Mouse (Mus musculus): Measurements from ENCODE around the gene Susd1. TPM values are rescaled to one million over a fixed set of nuclear protein-coding genes. Genes with fewer than 3 reads are reported as not detected.

Gene Susd1
- polyA plus RNA-seq, 1 experiment from 2014 or later: 1.6 TPM

DNA sequence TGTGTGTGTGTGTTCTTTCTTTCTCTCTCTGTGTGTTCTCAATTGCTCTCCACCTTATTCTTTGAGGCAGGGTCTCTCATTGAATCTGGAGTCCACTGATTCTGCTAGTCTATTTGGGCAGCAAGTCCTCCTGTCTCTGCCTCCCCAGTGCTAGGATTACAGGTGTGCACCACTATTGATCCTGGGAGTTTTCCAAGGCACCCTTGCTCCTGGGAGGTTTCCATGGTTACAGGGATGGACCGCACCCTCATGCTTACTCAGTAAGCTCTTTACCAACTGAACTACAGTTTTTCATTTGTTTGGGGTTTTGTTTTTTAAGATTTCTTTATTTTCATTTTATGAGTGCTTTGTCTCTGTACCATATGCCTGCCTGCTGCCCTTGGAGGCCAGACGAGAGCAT is 68.5 kb downstream of the Susd1 start:
- no peaks in the 10 kb centered on the region for H3K9me3 ChIP-seq
- DNase-seq (ENCODE audit: low spot score): no peak
- H3K27ac ChIP-seq (replicated peaks): no peak overlapping the region
- no peaks in the 10 kb centered on the region for H3K27me3 ChIP-seq (replicated peaks; ENCODE audit: low read depth, poor library complexity, severe bottlenecking)
- no peak overlapping the region for H3K4me3 ChIP-seq
- no peaks in the 10 kb centered on the region for H3K36me3 ChIP-seq (replicated peaks)
- peaks cover 11% of the 10 kb centered on the region for H3K4me1 ChIP-seq
- WGBS: 92% methylated on average over 2 of the region's 2 CpGs

DNA sequence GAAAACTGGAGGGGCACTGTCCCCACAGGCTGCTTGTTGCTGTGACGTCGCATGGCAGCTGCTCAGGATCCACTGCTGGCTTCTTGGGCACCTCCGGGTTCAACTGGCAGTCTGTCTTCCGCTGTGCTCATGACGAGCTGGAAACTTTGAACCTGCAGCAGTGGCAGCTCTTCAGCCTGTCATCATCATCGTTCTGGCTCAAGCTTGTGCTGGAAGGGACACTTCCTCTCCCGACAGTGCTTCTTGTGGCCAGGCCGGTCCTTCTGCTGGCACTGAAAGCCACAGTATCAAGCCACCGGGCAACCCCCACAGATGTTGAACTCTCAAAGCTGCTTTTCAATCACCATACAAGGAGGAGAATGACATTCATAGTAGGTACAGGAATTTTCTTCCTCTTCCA is 70.3 kb downstream of the Susd1 start:
- no peaks in the 10 kb centered on the region for H3K36me3 ChIP-seq (replicated peaks)
- H3K4me1 ChIP-seq: peaks cover 9% of the 10 kb centered on the region
- no peak for DNase-seq (ENCODE audit: low spot score)
- no peaks in the 10 kb centered on the region for H3K9me3 ChIP-seq
- H3K4me3 ChIP-seq: no peak overlapping the region
- H3K27ac ChIP-seq (replicated peaks): no peak overlapping the region
- 88% methylated on average over 9 of the region's 9 CpGs for WGBS
- H3K27me3 ChIP-seq (replicated peaks; ENCODE audit: low read depth, poor library complexity, severe bottlenecking): no peaks in the 10 kb centered on the region

DNA sequence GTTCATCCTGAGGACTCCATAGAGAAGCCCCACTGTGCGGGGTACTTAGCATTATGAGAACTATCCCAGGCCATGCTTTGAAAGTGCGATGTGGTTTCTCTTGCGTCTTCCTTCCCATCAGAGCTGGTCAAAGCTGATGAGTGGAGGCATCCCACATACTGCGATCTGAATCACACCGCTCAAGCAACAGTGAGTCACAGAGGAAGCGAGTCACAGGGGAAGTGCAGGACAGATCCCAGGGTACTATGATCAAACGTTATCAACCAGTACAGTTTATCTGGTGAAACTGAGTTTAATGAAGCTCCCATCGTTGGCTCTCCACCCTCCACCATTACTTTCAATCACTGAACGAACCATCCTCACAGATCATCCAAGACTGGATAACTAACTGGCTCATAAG is 72.2 kb downstream of the Susd1 start:
- peaks cover 13% of the 10 kb centered on the region for H3K4me1 ChIP-seq
- H3K27me3 ChIP-seq (replicated peaks; ENCODE audit: low read depth, poor library complexity, severe bottlenecking): no peaks in the 10 kb centered on the region
- no peak overlapping the region for H3K4me3 ChIP-seq
- no peaks in the 10 kb centered on the region for H3K36me3 ChIP-seq (replicated peaks)
- no peaks in the 10 kb centered on the region for H3K9me3 ChIP-seq
- H3K27ac ChIP-seq (replicated peaks): no peak overlapping the region
- WGBS: 87% methylated on average over 9 of the region's 9 CpGs
- no peak for DNase-seq (ENCODE audit: low spot score)

DNA sequence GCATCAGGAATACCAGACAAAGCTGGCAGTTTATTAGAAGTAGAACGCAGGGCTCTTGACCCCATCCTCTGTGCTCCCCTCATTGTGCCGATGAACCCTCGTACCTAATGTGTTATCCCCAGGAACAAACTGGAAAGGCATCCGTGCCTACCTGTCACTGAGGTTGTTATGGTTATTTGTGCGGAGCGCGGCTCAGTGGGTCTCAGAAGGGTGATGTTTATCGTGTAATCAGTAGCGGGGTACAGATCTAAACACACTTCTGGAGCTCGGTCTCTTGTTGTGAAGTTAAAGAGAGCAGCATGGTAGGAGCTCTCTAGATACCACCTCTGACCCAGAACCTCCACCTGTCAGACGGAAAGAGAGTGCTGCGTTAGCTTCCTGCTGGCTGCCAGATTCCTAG is 72.9 kb downstream of the Susd1 start:
- Histone ChIP-seq H3K36me3 (replicated peaks) (no peaks in the 10 kb centered on the region), H3K27ac (replicated peaks) (no peak overlapping the region), H3K4me3 (no peak overlapping the region), H3K27me3 (replicated peaks; ENCODE audit: low read depth, poor library complexity, severe bottlenecking) (no peaks in the 10 kb centered on the region), H3K9me3 (no peaks in the 10 kb centered on the region), H3K4me1 (peaks cover 13% of the 10 kb centered on the region)
- 90% methylated on average over 12 of the region's 12 CpGs for WGBS
- no peak for DNase-seq (ENCODE audit: low spot score)

DNA sequence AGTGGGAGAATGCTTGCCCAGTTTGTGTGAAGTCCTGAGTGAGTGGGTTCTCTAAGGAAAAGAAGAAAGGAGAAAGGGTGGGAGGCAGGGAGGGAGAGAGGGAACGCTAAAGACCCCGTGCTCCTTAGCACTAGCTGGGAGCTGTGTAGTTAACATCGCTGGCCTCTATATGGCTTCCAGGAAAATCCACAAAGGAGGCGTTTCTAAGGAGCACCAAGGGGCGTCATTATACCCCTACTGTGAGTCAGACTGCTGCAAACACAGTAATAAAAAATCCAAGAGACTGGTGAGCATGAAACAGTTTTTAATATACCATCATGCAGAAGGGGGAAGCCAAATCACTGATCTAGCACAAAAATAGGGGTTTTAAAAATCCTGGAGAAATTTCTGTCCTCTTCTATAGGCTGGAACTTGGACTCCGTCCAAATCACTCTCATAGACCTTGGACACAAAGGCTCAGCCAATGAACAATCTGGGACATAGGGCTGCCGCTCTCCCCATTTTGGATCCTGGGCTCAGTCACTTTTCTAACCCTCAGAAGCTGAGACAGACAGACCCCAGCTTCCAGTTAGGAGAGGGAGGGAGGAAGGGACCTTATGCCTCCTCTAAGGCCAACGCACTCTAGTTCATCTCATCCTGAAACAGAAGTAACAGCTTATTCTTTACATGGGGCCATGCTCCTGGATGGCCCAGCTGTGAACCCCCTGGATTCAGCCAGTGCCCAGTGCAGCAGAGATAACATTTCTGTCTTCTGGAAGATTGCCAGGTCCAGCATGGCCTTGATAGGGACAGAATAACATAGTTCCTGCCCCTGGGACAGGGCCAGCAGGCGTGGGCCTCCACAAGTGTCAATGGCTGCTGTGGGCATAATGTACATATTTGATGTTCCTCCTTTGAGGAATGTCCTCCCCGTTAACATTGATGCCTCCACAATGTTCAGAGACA is 73.9 kb downstream of the Susd1 start:
- DNase-seq (ENCODE audit: low spot score): no peak
- H3K4me1 ChIP-seq: peaks cover 13% of the 10 kb centered on the region
- H3K27ac ChIP-seq (replicated peaks): no peak overlapping the region
- H3K36me3 ChIP-seq (replicated peaks): no peaks in the 10 kb centered on the region
- no peak overlapping the region for H3K4me3 ChIP-seq
- no peaks in the 10 kb centered on the region for H3K27me3 ChIP-seq (replicated peaks; ENCODE audit: low read depth, poor library complexity, severe bottlenecking)
- no peaks in the 10 kb centered on the region for H3K9me3 ChIP-seq
- 83% methylated on average over 10 of the region's 10 CpGs for WGBS

DNA sequence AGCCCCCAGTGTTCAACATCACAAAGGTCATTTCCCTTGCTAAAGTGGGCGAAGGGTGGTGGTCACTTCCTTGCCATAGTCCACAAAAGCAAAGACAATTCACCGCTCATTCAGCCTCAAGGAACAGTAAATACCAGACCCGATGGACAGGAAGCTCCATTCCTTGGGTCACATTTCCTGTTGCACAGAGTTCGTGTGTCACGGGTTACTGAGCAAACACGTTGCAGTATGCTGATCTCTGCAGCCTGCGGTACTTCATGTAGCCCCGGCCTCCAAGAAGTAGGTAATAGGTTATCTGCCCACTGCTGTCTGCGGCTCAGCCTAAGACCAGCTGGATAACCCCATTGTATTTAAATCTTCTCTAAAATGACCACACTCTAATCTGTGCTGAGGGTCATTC is 75.4 kb downstream of the Susd1 start:
- WGBS: 56% methylated on average over 9 of the region's 9 CpGs
- Histone ChIP-seq H3K36me3 (replicated peaks) (no peaks in the 10 kb centered on the region), H3K4me3 (no peak overlapping the region), H3K27me3 (replicated peaks; ENCODE audit: low read depth, poor library complexity, severe bottlenecking) (no peaks in the 10 kb centered on the region), H3K27ac (replicated peaks) (no peak overlapping the region), H3K9me3 (no peaks in the 10 kb centered on the region), H3K4me1 (peaks cover 13% of the 10 kb centered on the region)
- DNase-seq (ENCODE audit: low spot score): no peak

DNA sequence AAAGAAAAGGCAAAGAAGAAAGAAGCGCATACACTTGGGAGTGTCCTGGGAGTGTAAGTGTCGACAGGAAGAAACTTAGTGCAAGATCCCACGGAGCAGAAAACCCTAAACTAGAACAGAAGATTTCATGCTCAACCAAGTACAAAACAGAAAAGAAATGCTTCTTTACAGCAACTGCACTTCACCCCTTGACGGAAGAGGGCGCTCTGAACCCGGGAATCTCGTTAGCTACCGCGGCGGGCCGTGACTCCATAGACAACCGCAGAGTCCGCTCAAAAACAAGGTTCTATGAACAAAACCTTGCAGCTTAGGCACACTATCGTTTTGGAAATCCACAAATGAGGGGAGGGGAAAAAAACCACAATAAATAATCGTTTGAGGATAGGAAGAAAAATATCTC is 77.7 kb downstream of the Susd1 start:
- H3K4me1 ChIP-seq: peaks cover 13% of the 10 kb centered on the region
- H3K36me3 ChIP-seq (replicated peaks): no peaks in the 10 kb centered on the region
- DNase-seq (ENCODE audit: low spot score): peak; percentile 80
- 4% methylated on average over 15 of the region's 15 CpGs for WGBS
- no peak overlapping the region for H3K27ac ChIP-seq (replicated peaks)
- H3K4me3 ChIP-seq: no peak overlapping the region
- H3K27me3 ChIP-seq (replicated peaks; ENCODE audit: low read depth, poor library complexity, severe bottlenecking): no peaks in the 10 kb centered on the region
- no peaks in the 10 kb centered on the region for H3K9me3 ChIP-seq

DNA sequence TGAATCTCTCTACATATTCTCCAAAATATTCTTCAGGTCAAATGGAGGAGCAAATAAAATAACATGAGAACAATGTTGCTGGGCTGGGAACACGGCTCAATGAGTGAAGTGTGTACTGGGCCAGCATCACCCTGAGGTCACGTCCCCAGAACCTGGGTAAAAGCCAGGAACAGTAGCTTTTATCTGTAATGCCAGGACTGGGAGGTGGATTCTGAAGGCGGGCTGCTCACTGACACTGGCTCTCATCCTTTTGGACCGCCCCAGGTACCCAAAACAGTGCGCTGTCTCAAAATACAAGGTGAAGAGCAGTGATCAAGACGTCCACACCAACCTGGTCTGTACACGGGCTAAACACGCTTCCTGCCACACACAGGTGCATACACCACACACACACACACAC is 78.5 kb downstream of the Susd1 start:
- WGBS: 88% methylated on average over 8 of the region's 8 CpGs
- peaks cover 13% of the 10 kb centered on the region for H3K4me1 ChIP-seq
- H3K36me3 ChIP-seq (replicated peaks): no peaks in the 10 kb centered on the region
- H3K9me3 ChIP-seq: no peaks in the 10 kb centered on the region
- DNase-seq (ENCODE audit: low spot score): no peak
- H3K27ac ChIP-seq (replicated peaks): no peak overlapping the region
- H3K27me3 ChIP-seq (replicated peaks; ENCODE audit: low read depth, poor library complexity, severe bottlenecking): no peaks in the 10 kb centered on the region
- H3K4me3 ChIP-seq: no peak overlapping the region

DNA sequence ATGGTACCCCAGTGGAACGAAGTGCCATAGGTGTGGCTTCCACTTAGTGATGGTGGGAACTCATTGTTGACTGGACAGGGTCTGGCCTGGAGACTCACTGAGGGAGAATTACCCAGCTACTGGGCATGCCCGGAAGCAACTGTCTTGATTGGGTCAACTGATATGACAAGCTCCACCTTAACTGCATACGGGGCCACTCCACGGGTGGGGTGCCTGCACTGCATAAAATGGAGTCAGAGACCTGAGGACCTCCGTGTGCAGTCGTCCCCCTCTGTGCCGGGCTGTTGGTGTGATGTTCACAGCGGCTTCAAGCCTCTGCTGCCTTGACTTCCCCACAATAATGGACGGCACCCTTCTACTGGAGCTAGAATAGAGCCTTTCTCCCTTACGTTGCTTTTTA is 79.5 kb downstream of the Susd1 start:
- Histone ChIP-seq H3K4me3 (no peak overlapping the region), H3K9me3 (no peaks in the 10 kb centered on the region), H3K4me1 (peaks cover 11% of the 10 kb centered on the region), H3K27me3 (replicated peaks; ENCODE audit: low read depth, poor library complexity, severe bottlenecking) (no peaks in the 10 kb centered on the region), H3K27ac (replicated peaks) (no peak overlapping the region), H3K36me3 (replicated peaks) (no peaks in the 10 kb centered on the region)
- DNase-seq (ENCODE audit: low spot score): no peak
- WGBS: 80% methylated on average over 10 of the region's 10 CpGs

DNA sequence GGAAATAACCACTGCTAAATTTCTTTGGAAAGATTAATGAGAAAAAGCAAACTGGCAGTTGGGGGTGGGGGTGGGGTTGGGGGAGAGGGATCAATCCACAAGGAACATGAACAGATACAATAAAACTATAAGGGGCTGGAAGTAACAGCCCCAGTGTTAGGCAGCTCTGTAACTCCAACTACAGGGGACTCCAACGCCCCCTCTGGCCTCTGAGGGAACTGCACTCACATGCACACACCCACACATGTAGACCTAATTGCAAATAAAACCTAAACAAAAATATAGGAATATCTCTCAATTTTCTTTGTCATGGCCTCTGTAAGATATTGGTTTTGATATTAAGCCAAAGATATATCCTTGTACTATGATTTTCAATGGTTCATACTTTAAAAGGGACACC is 83.0 kb downstream of the Susd1 start:
- Histone ChIP-seq H3K4me3 (no peak overlapping the region), H3K27ac (replicated peaks) (no peak overlapping the region), H3K9me3 (no peaks in the 10 kb centered on the region), H3K27me3 (replicated peaks; ENCODE audit: low read depth, poor library complexity, severe bottlenecking) (no peaks in the 10 kb centered on the region), H3K4me1 (no peaks in the 10 kb centered on the region), H3K36me3 (replicated peaks) (no peaks in the 10 kb centered on the region)
- DNase-seq (ENCODE audit: low spot score): no peak
- WGBS: 73% methylated on average over 1 of the region's 1 CpGs

DNA sequence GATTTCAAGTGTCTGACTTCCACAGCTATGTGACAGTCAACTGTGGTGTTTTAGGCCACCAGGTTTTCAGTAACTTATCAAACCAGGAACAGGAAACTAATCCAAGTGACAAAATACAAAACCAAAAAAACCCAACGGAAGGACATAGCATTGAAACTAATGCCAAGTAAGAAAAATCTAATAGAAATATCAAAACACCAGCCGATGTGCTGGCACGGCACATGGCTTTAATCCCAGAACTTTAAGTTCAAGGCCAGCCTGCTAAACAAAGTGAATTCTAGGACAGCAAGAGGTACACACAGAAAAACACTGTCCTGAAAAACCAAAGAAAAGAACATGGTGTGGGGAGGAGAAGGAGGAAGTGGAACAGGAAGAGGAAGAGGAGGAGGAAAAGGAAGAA is 83.8 kb downstream of the Susd1 start:
- H3K27ac ChIP-seq (replicated peaks): no peak overlapping the region
- DNase-seq (ENCODE audit: low spot score): no peak
- H3K4me1 ChIP-seq: no peaks in the 10 kb centered on the region
- no peaks in the 10 kb centered on the region for H3K9me3 ChIP-seq
- no peaks in the 10 kb centered on the region for H3K36me3 ChIP-seq (replicated peaks)
- no peaks in the 10 kb centered on the region for H3K27me3 ChIP-seq (replicated peaks; ENCODE audit: low read depth, poor library complexity, severe bottlenecking)
- WGBS: 95% methylated on average over 3 of the region's 3 CpGs
- H3K4me3 ChIP-seq: no peak overlapping the region

DNA sequence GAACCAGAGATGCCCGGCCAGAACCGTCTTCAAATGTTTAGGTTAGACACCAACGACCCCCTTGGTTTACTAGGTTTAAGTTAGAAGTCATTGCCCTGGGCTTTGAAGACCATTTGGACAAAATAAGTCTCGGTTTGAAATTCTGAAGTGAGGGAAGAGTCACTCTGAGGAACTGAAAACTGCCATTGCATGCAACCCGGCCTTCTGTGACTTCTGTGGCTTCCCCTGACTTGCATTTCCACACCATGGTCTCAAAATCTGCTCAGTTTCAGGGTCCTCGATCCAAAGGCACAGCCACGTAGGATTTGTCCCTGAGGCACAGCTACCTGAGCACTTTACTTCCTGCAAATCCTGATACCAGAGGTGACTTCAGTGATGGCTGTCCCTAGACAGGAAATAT is 86.5 kb downstream of the Susd1 start:
- H3K9me3 ChIP-seq: no peaks in the 10 kb centered on the region
- DNase-seq (ENCODE audit: low spot score): no peak
- H3K4me3 ChIP-seq: no peak overlapping the region
- H3K36me3 ChIP-seq (replicated peaks): no peaks in the 10 kb centered on the region
- H3K4me1 ChIP-seq: no peaks in the 10 kb centered on the region
- H3K27me3 ChIP-seq (replicated peaks; ENCODE audit: low read depth, poor library complexity, severe bottlenecking): no peaks in the 10 kb centered on the region
- 88% methylated on average over 7 of the region's 7 CpGs for WGBS
- no peak overlapping the region for H3K27ac ChIP-seq (replicated peaks)

DNA sequence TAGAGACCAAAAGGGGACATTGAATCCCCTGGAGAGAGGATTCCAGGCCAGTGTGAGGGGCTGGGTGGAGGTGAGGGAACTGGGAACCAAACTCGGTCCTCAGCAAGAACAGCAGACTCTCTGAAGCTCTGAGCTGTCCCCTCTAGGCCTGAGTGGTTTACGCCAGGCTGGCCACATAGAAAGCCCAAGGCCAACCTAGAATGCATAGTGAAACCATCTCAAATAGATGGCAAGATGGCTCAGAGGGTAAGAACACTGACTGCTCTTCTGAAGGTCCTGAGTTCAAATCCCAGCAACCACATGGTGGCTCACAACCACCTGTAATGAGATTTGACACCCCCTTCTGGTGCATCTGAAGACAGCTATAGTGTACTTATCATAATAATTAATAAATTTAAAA is 88.1 kb downstream of the Susd1 start:
- Histone ChIP-seq H3K4me1 (no peaks in the 10 kb centered on the region), H3K36me3 (replicated peaks) (no peaks in the 10 kb centered on the region), H3K9me3 (no peaks in the 10 kb centered on the region), H3K4me3 (no peak overlapping the region), H3K27me3 (replicated peaks; ENCODE audit: low read depth, poor library complexity, severe bottlenecking) (no peaks in the 10 kb centered on the region), H3K27ac (replicated peaks) (no peak overlapping the region)
- 92% methylated on average over 2 of the region's 2 CpGs for WGBS
- DNase-seq (ENCODE audit: low spot score): no peak

Data from embryonic facial prominence, embryonic 10.5 days (tissue).